Mouse (Mus musculus) testis, adult 2 months (tissue): ENCODE measurements around the gene Tnip3.

Experiments
- CTCF ChIP-seq: fragments of 200-500 bp; IDR thresholded peaks from 2 replicates; pipeline ENCODE4 v1.5.1; 2012; ENCODE audit warnings: low read depth, mild to moderate bottlenecking, inconsistent platforms, low read length, moderate library complexity; ENCODE audit not compliant: control insufficient read depth, insufficient read depth, insufficient replicate concordance
- POLR2A ChIP-seq: fragments of 200-500 bp; IDR thresholded peaks from 2 replicates; pipeline ENCODE4 v1.6.1; 2012; ENCODE audit warnings: low read depth, mild to moderate bottlenecking, inconsistent platforms, low read length, moderate library complexity; ENCODE audit not compliant: control insufficient read depth

DNA sequence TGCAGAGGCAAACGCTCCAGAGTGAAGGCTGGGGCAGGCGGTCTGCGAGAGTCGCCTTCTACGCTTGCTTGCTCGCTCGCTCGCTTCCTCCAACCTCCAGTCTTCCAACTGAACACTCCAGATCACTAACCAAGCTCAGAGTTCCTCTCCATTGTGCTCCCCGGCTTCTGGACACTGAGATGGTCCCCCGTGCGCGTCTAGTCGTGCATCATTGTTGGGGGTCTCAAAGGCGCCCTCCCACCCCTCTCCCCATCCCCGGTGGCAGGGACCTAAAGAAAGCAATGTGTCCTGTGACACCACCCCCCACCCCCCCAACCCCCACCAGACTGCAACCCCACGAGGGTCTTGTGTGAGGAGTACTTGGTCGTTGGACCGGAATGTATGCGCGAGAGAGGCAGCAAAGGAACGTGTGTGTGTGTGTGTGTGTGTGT, 145.9 kb downstream of the Tnip3 start:
- no peak for TF ChIP-seq CTCF
- TF ChIP-seq POLR2A, result no peak
